Mouse (Mus musculus): ENCODE results near the gene Lingo4.

DNA sequence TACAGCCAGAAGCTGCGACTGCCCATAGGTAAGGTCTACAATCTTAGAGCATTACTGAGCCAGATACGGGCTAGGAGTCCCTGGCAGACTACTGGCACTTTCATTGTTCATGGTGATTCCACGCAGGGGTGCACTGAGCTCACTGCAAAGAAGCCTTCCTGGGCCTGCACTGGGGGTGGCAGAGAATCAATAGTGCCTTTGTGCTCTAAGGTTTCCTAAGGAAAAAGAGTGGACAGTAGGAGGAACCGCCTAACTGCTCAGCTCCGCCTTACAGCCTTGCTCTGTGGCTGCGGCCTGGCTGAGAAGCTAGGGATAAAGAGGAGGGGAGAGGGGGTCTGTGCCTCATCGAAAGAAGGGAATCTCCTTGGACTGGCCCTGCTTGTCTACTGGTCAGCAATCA, 36.2 kb upstream of the Lingo4 start, which contains the start of gene C2cd4d:
- TF ChIP-seq USF1 (IDR thresholded peaks at IDR 0.05; ENCODE audit: low read depth, low read length) (no peak), CTCF (IDR thresholded peaks at IDR 0.05 in 2 of 3, conservative IDR thresholded peaks at IDR 0.05 in 1 of 3; ENCODE audit: control insufficient read depth in 1 of 3, insufficient read depth in 1 of 3, low read depth in 2 of 3, low read length in 3 of 3, poor library complexity in 1 of 3, severe bottlenecking in 1 of 3) (no peak), ZNF384 (IDR thresholded peaks at IDR 0.05; ENCODE audit: low read depth, low read length) (no peak), ZC3H11A (IDR thresholded peaks at IDR 0.05; ENCODE audit: low read depth, low read length) (no peak), POLR2AphosphoS2 (IDR thresholded peaks at IDR 0.05; ENCODE audit: low read length) (no peak), ELF1 (IDR thresholded peaks at IDR 0.05; ENCODE audit: low read depth, low read length) (no peak), GATA1 (IDR thresholded peaks at IDR 0.05; ENCODE audit: low read depth, low read length) (no peak), MAX (IDR thresholded peaks at IDR 0.05; ENCODE audit: low read length) (no peak), MAFK (IDR thresholded peaks at IDR 0.05; ENCODE audit: borderline replicate concordance, low read depth, low read length) (no peak), MAZ (IDR thresholded peaks at IDR 0.05; ENCODE audit: low read depth, low read length) (no peak)
